Mouse (Mus musculus) adrenal gland, postnatal 10 days (tissue): Measurements from ENCODE around the gene Grm4. TPM values are rescaled to one million over a fixed set of nuclear protein-coding genes. Genes with fewer than 3 reads are reported as not detected.

Experiments
- DNase-seq: peaks from one replicate; pipeline ENCODE4 v3.0.0; 2021; ENCODE audit warnings: mixed read lengths
- total RNA-seq, 2 experiments: library from RNA; stranded (reverse); gene quantifications; 2 replicates each; pipeline ENCODE4 v1.2.3; 2021

Grm4 gene
- total RNA-seq, 2 experiments from 2014 or later: 1.9 to 3.5 TPM

DNA sequence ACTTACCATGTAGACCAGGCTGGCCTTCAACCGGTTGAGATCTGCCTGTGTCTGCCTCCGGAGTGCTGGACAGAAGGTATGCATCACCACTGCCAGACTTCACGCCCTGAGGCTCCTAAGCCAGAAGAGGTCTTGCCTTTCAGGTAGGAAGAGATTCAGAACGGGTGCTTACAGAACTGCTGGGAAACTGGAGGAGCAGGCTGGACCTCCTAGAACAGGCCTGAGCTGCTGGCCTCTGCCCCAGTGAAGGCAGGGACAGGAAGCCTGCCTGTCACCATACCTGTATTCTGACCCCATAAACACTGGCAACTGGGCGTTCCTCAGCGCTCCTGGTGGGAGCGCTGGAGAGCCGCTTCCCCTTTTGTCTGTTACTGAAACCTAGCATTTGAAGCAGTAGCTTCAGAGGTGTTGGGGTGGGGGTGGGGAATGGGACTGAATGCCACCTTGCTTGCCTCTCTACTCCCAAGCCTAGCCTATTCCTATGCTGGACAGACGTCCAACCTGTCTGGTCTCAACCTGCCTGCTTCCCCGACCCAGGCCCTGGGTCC is 30.3 kb upstream of the Grm4 start:
- no peak for DNase-seq

DNA sequence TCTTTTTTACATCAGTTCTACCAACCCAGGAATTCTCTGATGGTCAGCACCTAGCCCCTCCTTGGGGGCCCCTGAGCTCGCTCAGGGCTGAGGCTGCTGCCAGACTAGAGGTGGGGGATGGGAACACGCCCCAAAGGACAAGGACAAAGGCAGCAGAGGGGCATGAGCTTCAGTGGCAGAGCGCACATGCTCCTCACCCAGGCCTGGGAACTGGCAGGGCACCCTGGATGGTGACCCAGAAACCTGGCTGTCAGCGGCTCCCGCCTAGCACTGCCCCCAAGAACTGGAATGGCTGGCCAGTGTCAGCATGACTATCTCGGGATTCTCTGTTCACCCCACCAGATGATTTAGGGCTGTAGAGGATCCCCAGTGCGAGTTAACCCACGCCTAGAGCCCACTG is 28.0 kb upstream of the Grm4 start:
- DNase-seq: peak; percentile 51

DNA sequence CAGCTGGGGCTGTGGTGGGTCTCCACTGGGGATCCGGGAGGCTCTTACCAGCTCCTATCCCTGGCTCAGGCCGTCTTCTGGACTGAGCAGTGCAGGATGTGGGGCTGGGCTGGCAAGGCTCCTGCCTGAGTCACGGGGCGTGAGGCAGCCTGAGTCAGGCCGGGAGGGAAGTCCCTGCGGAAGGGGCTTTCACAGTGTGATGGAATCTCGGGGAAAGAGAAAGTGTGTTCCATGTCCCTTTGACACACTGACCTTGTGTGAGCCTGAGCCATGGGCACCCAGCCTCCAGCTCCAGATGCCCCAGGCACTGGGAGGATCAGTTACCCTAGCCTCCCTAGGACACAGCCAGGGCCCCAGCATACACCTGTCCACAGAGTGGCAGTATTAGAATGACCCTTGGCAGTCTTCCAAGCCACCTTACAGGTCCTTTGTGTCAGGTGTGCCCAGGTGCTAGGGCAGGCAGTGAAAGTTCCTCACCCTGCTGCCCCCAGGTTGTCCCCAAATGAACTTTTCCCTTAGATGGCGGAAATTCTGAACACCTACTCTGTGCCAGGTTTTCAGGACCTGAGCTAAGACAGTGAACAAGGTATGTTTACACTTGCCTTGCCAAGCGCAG is 26.2 kb upstream of the Grm4 start:
- DNase-seq: peak; percentile 84

- DNase-seq: no peak
Measured at GRCm38 (mm10) chr17:27546574-27547085, 25.4 kb upstream of the Grm4 start.

DNA sequence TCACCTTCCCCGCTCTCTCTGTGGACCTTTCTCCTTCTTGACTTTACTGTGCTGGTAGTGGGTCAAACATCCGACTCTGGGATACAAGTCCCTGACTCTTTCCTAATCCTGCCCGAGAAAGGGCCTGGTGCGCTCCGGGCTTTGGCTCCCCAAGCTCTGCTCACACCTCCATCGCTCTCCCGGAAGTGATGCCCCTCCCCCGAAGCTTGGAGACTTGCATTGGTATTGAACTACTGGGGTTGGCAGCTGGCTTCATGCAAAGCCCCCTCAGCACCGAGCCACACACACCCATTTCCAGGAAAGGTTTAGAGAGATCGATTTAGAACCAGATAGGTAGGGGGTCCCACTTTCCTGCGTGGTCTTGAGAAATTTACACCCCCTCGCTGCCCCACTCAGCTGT is 24.8 kb upstream of the Grm4 start:
- DNase-seq: no peak

- no peak for DNase-seq
Measured at GRCm38 (mm10) chr17:27544551-27544950, 23.3 kb upstream of the Grm4 start.

DNA sequence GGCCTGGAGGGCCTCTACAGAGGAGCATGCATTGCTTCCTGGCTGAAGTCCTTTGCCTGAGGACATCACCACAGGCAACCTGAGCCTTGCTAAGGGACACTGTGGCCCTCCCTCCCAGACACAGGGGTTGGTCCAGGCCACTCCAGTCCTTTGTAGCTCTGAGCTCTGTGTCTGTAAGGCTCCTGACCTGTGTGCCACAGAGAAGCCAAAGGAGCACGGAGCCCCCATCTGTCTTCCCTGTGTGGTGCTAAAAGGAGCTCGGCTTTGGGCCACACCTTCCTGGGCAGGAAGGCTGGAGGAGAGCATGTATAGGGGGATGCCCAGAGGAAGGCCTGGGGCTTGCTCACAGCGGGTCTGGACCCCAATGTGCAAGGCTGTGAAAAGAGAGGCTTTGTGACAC is 20.8 kb upstream of the Grm4 start:
- DNase-seq: no peak

DNA sequence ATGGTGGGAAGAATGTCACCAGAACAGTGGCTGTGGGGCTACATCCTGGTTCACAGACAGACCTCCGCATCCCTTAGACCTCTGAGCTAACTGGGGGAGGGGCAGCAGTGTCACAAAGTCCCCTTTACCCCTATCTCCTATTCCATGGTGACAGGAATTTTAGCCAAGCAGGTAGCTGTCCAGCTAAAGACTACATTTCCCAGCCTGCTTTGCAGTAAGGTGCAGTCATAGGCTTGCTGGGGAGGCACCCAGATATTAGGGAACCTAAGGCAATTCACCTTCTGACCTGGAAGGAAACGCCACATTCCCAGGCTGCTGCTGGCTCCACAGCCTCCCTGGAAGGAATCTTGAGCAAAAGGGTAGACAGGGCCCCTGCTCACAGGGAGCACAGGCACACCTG is 20.1 kb upstream of the Grm4 start:
- DNase-seq: no peak

DNA sequence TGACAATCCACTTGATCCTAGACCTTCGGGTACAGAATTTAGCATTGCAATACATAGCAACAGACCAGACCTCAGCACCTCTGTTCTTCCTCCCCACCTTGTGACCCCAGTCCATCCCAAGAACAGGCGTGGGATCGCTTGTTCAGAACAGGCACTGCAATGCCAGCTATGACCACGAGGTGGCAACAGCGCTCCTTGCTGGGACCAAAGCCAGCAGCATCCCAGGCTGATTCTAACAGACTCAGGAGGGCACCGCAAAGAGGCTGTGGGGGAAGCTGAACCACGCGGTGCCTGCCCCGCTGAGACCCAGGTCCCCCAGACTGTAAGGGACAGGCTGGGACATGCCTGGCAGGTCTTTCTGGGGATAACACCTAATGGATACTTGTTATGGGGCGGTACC is 13.5 kb upstream of the Grm4 start:
- DNase-seq: peak; percentile 94

DNA sequence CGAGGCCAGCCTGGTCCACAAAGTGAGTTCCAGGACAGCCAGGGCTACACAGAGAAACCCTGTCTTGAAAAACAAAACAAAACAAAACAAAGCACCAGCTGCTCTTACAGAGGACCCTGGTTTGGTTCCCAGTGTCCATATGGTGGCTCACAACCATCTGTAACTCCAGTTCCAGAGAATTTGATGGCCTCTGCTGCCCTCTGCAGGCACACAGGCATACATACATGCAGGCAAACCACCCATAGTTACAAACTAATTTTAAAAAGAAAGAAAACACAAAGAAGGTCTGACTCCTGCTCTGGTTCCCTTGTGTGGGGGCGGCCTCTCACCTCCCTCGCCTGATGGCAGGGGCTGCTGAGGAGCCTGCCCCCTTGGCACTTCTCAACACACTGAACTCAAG is 12.2 kb upstream of the Grm4 start:
- DNase-seq: no peak

- no peak for DNase-seq
Measured at GRCm38 (mm10) chr17:27532095-27532494, 10.9 kb upstream of the Grm4 start.

GRCm38 (mm10) chr17:27528767-27529166 is 7.6 kb upstream of the Grm4 start:
- peak; percentile 76 for DNase-seq

DNA sequence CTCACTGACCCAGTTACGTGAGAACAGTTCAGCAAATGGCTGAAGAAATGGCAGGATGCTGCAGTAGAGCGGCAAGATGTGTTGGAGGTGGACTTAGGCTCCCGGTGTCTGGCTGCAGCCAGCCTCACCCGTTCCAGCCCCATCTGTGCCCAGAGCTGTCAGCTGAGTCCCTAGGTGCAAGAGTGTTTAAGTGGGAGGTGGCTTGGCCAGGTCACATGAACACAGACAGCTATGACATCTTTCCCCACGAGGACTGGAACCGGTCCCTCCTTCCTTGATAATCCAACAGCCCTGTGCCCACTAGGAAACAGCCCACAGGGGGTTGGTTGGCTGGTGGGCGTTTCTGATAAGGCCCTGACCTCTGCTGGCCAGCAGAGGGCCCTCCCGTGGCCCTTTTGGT is 6.8 kb upstream of the Grm4 start:
- DNase-seq: no peak

- DNase-seq: no peak
Measured at GRCm38 (mm10) chr17:27527188-27527587, 6.0 kb upstream of the Grm4 start.

DNA sequence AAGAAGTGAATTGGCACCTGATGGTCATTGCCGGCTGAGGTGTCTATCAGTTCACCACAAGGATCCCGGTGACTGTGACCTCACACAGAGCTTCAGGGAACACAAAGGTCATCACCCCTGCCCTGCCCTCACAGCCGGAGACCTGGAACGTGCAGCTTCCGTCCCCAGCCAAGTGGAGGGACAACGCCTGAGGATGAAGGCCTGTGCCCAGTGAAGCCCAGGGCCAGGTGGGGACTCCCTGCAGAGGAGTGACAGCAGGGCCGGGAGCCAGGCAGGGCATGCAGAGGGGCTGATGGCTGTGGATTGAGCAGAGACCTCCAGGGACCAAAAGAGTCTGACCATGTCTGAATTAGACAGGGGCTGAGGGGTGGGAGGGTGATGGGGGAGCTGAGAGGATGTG is 1.9 kb upstream of the Grm4 start:
- DNase-seq: no peak

DNA sequence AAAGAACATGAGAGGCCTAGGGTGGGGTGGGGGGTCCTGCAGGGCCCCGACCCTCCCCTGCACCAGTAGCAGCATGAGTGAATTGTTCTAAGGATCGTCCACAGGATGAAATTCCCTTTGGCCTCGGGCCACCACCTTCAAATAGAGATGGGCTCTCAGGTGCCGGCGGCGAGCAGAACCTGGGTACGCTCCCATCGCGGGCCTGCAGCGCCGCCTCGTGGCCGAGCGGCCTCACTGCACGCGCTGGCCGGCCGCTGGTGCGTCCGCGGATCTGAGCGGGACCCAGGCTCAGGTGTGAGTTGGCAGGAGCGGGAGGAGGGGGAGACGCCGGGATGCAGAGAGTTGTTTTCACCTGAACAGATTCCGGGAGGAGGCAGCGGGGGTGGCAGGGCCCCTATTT is 646 bp downstream of the Grm4 start:
- peak; percentile 78 for DNase-seq

DNA sequence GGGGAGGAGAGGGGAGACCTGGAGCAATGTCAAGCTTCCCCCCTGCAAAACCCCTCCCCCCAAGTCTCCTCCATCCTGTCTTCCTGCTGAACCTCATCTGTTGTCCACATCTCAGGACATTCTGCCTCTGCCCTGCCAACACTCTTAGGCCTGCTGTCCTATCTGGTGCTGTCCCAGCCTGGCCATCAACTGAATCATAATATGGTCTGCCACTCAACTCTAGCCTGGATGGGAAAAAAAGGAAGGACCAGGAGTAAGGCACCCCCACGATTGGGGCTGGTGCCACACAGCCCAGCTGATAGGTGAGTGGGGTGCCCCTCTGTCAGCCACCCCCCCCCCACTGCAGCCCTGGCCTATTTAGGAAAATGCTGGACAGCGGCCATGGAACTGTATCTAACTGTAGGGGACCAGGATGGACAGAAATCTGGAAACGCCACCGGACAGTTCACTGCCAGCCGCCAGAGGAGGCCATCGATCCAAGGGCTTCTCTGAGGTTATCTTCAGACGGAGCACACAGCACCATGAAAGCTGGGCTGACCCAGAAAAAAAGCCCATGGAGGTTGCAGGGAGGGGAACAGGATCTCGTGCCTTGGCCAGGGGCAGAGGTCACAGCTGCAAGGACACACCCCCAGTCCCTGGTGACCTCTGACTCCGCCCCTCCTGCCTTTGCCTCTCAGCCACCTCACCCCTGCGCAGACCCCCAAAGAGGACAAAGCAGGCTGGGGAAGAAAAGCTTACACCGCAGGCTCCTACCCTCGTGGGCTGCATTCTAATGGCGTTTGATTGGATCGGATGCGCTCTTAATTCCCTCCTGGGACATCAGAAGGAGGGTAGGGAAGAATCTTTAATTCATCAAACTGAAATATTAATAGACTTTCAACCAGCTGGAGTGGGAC is 2.3 kb downstream of the Grm4 start:
- no peak for DNase-seq

GRCm38 (mm10) chr17:27518296-27518695 is 2.9 kb downstream of the Grm4 start:
- DNase-seq: no peak

DNA sequence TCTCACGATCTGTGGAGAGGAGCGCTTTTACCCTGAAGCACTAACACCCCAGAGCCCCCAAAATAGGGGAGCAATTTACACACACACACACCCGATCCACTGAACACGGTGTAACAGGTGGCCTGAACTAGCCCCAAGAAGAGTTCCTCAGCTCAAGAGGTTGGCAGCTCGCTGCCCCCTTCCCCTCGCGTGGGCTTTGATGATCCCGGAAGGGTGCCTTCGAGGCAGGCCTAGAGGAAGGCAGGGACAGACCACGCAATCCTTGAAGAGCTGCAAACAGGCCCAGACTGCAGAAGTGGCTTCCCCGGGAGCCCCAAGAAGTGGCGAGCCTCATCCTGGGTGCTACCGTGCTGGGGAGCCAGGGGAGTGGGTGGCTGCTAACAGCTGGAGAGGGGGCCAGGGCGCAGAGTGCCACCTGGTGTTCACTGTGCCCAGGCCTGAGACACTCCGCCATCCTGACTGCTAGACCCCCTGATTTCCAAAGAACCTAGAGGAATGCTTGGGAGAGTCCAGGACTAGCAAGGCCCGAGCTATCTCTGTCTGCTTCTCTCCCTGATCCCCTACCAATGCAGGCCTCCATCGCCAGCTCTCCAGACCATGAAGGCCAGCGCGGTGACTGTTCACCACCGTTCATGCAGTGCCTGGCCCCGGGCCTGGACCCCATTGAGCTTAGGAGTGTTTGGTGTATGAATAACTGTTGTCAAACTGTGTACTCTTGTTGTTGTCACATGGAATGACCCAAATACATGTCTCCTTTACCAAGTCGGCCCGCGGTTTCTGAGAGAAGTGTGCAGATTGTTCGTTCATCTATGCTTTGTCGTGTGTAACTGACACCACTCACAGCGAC is 7.1 kb downstream of the Grm4 start:
- DNase-seq: no peak

DNA sequence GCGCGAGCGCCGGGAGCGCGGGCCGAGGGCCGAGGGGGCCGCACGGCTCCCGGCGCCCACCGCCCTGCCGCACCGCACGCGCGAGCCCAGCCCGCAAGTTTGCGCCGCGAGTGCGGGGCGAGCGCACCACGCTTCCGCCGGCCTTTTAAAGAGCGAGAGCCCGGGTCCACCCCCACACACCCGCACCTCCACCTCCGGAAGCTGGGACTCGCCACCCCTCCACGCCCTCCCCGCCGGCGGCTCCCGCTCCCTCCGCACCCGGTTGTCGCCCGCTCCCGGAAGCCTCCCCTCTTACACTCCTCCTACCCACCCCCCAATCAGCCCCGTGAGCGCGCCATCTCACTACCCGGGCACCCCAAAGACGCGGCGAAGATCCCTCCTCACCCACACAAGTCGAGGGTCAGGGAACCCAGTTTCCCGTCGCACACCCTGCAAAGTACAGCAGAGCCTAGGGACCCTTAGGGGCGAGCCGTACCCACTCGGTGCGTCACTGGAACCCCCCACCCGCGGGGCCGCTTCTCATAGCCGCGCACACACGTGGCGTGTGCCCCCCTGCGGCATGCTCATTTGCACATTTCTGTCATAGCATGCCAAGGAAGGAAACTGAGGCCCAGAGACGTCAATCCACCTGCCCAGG is 7.8 kb downstream of the Grm4 start:
- DNase-seq: no peak

GRCm38 (mm10) chr17:27512619-27513161 is 8.5 kb downstream of the Grm4 start:
- DNase-seq: peak; percentile 53
